Mouse (Mus musculus) neural tube, embryonic 15.5 days (tissue): ENCODE measurements around the gene Alms1. TPM values are rescaled to one million over a fixed set of nuclear protein-coding genes. Genes with fewer than 3 reads are reported as not detected.

Experiments used
- microRNA-seq: library from miRNA; unstranded; fragments of <30 nt; microRNA quantifications from one replicate; pipeline ENCODE4, GENCODE M21; 2017
- polyA plus RNA-seq: library from polyadenylated mRNA; unstranded; fragments of >200 nt; fragmentation: Nextera tagmentation; extraction: Ambion mirVana; gene quantifications from 2 replicates; pipeline ENCODE4 v1.2.1, GENCODE M21; 2015

Alms1 gene
- polyA plus RNA-seq, 1 experiment from 2014 or later, result 3.9 TPM

Small RNAs within 50 kb of the gene (microRNA-seq; reads per million reads assigned to microRNA genes)
- gene Gm27317, result not detected

Other genes starting within 250 kb of the Alms1 start
- 22.5 and 24.3 TPM in 2 replicates for gene Rab11fip5, start 212.9 kb upstream of the Alms1 start, polyA plus RNA-seq
- gene Noto, start 163.6 kb upstream of the Alms1 start, polyA plus RNA-seq, result not detected in 2 replicates
- 75.6 and 79.1 TPM in 2 replicates for gene Smyd5, start 155.5 kb upstream of the Alms1 start, polyA plus RNA-seq
- gene Cct7, start 136.0 kb upstream of the Alms1 start, polyA plus RNA-seq, result 559 and 582 TPM in 2 replicates
- 27.4 and 32.7 TPM in 2 replicates for gene Pradc1, start 135.6 kb upstream of the Alms1 start, polyA plus RNA-seq
- 8.2 and 9.5 TPM in 2 replicates for gene Fbxo41, start 84.5 kb upstream of the Alms1 start, polyA plus RNA-seq
- gene Egr4, start 73.9 kb upstream of the Alms1 start, polyA plus RNA-seq, result 0.14 TPM in 1 of 2 replicates, not detected in the other
- not detected in 2 replicates for gene Nat8f7, start 125.7 kb downstream of the Alms1 start, polyA plus RNA-seq
- 0.18 and 0.44 TPM in 2 replicates for gene Nat8f3, start 178.2 kb downstream of the Alms1 start, polyA plus RNA-seq
- not detected in 2 replicates for gene Nat8f6, start 233.4 kb downstream of the Alms1 start, polyA plus RNA-seq
- gene Nat8f5, start 233.4 kb downstream of the Alms1 start, polyA plus RNA-seq, result 0.20 TPM in 1 of 2 replicates, not detected in the other
- 0.32 TPM in 1 of 2 replicates, not detected in the other for gene Nat8, start 244.6 kb downstream of the Alms1 start, polyA plus RNA-seq